Mouse (Mus musculus): ENCODE measurements at regions not wholly inside any gene's neighbourhood (a gene's known extent, or its start where the extent isn't known, plus 50 kb on each side); places are given as distances from the start of the nearest gene placed in this dataset.

DNA sequence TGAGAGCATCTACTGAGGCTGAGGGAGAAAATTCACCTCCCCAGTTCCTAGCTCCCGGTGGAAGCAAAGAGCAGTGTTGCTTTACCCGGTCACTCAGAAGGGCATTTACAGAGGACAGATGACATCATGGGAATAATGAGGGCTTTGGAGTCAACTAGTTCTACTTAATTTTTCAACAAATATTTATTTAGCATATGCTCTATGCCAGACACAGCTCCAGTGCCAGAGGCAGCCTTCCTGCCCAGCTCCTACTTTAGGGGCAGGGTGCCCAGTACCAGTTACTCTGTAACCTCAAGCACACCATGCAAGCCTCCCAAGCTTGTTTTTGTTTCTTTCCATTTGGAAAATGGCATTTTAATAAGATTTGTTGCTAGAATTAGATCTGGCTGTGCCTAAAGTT, 240.1 kb upstream of the Trib2 start:
- TF ChIP-seq CTCF (IDR thresholded peaks at IDR 0.05; ENCODE audit: borderline replicate concordance, insufficient read depth, low read depth, low read length) (no peak), POLR2A (IDR thresholded peaks at IDR 0.05; ENCODE audit: borderline replicate concordance, insufficient read depth, low read length) (no peak)
